ENCODE assay signal across 9 mouse cellular contexts in the genomic region with DNA sequence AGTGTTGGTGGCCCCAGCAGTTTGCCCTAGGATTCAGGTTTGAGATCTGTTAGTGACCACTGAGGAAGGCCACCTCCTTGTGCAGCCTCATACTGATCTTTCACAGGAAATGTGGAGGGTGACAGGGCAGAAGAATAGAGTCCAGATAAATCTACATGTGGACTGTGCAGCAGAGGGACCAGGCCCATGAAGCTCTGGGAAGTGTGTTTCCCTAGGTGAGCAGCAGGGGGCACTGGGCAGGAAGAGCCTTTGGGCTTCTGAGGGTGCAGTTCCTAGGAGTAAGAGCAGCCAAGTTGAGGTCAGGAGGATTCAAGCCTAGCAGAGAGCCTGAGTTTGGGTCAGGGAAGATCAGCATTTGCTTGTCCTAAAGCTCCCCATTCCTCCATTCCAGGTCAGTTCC. TPM values are rescaled to one million over a fixed set of nuclear protein-coding genes. Genes with fewer than 3 reads are reported as not detected.
DNase-seq lines count a peak whose midpoint lies in the region; TF ChIP-seq lines count a peak whose summit lies in the region.
"Had no signal": no experiment of that assay in that cellular context is flagged by ENCODE, and none has a peak within 500 bp of the region (broad histone marks: within the 10 kb centered on the region; RNA-seq: fewer than 3 reads in every experiment).

No protein-coding gene starts in this region.

- peak; percentile 70 for TF ChIP-seq CTCF in layer of hippocampus, adult 2 months (conservative IDR thresholded peaks at IDR 0.05)
- TF ChIP-seq CTCF in small intestine, adult 2 months (IDR thresholded peaks at IDR 0.05; ENCODE audit: extremely low read depth, insufficient read length, insufficient replicate concordance, low read depth, low read length): peak; percentile 45; the same call in 1 of the 2 replicates

- peaks cover 8% of the 10 kb centered on the region for H3K4me1 ChIP-seq in small intestine, adult 2 months (ENCODE audit: control insufficient read depth, insufficient read depth, insufficient read length, low read length)
- H3K4me1 ChIP-seq: embryonic facial prominence, embryonic 12.5 days had no signal

- H3K27me3 ChIP-seq in small intestine, adult 2 months (ENCODE audit: control insufficient read depth, insufficient read depth, low read length): no peaks in the 10 kb centered on the region
- H3K27me3 ChIP-seq: embryonic facial prominence, embryonic 12.5 days had no signal

- no peak for DNase-seq in layer of hippocampus, adult 2 months (ENCODE audit: low spot score in 2 of 2)
- no peak for DNase-seq in layer of hippocampus, postnatal 14 days (ENCODE audit: low spot score in 2 of 2)
- peak; percentile 16 for DNase-seq in ZHBTc4 (ENCODE audit: low read depth, low spot score)
- DNase-seq in kidney, postnatal 10 days: peak; percentile 45
- no peak for DNase-seq in layer of hippocampus, adult 8-10 months (ENCODE audit: low spot score in 2 of 2)
- no peak for DNase-seq in yolk sac, embryonic 10.5 days (ENCODE audit: low spot score)

- no peak for TF ChIP-seq POLR2A in small intestine, adult 2 months (IDR thresholded peaks at IDR 0.05; ENCODE audit: low read depth, low read length)

- H3K4me3 ChIP-seq in layer of hippocampus, adult 2 months: no peak overlapping the region
- H3K4me3 ChIP-seq in small intestine, adult 2 months (ENCODE audit: low read depth, low read length): no peak overlapping the region
- H3K4me3 ChIP-seq: embryonic facial prominence, embryonic 12.5 days had no signal

- H3K27ac ChIP-seq in layer of hippocampus, adult 2 months: no peak overlapping the region
- no peak overlapping the region for H3K27ac ChIP-seq in small intestine, adult 2 months (ENCODE audit: insufficient read depth, low read depth, low read length)
- H3K27ac ChIP-seq: embryonic facial prominence, embryonic 12.5 days had no signal

- H3K36me3 ChIP-seq in small intestine, adult 2 months (ENCODE audit: control insufficient read depth, insufficient read depth, low read length): no peaks in the 10 kb centered on the region
- H3K36me3 ChIP-seq: embryonic facial prominence, embryonic 12.5 days had no signal

RNA-seq across cellular contexts. Expression of a gene that starts 13.2 kb away (rescaled TPM):
- not detected for total RNA-seq in layer of hippocampus, adult 2 months (2021)
- total RNA-seq in layer of hippocampus, postnatal 14 days (2021): 1 to 10 TPM; 2.0 to 2.9 TPM
- not detected in 2 replicates for polyA plus RNA-seq in small intestine, adult 2 months (2012; rRNA removed)
- total RNA-seq in layer of hippocampus, adult 8-10 months (2022): under 1 TPM in 2 of 4 experiments, not detected in 2; 0.52 to 0.66 TPM
- total RNA-seq: left cerebral cortex, adult 18-20 months had no signal
- polyA plus RNA-seq: embryonic facial prominence, embryonic 12.5 days had no signal

RNA-seq across cellular contexts. Expression of a gene that starts 52.9 kb away (rescaled TPM):
- total RNA-seq in layer of hippocampus, adult 2 months (2021): not detected
- total RNA-seq in layer of hippocampus, postnatal 14 days (2021): not detected
- polyA plus RNA-seq in small intestine, adult 2 months (2012; rRNA removed): not detected in 2 replicates
- total RNA-seq in layer of hippocampus, adult 8-10 months (2022): under 1 TPM in 2 of 4 experiments, not detected in 2; 0.12 to 0.25 TPM
- total RNA-seq: left cerebral cortex, adult 18-20 months had no signal
- polyA plus RNA-seq: embryonic facial prominence, embryonic 12.5 days had no signal

Comparison
In these comparisons a context has a peak if more than half of its experiments do, and no peak if none do; other contexts are left out.
1. DNase-seq: peak in ZHBTc4 (single experiment) and kidney, postnatal 10 days (single experiment); none in layer of hippocampus, adult 2 months (0 of 2), layer of hippocampus, postnatal 14 days (0 of 2), layer of hippocampus, adult 8-10 months (0 of 2) and yolk sac, embryonic 10.5 days (single experiment).